Mouse (Mus musculus): ENCODE measurements at regions not wholly inside any gene's neighbourhood (a gene's known extent, or its start where the extent isn't known, plus 50 kb on each side); places are given as distances from the start of the nearest gene placed in this dataset.

- TF ChIP-seq CTCF (IDR thresholded peaks at IDR 0.05; ENCODE audit: low read depth) (no peak), EP300 (IDR thresholded peaks at IDR 0.05; ENCODE audit: low read depth) (no peak)
Measured at GRCm38 (mm10) chr8:90496658-90497163, 148.6 kb upstream of the Tox3 start.

Data from liver, embryonic 14.5 days (tissue).